Mouse (Mus musculus): ENCODE measurements around the gene Hpca. TPM values are rescaled to one million over a fixed set of nuclear protein-coding genes. Genes with fewer than 3 reads are reported as not detected.

Hpca gene
- polyA plus RNA-seq, 1 experiment, result 1,156 TPM

DNA sequence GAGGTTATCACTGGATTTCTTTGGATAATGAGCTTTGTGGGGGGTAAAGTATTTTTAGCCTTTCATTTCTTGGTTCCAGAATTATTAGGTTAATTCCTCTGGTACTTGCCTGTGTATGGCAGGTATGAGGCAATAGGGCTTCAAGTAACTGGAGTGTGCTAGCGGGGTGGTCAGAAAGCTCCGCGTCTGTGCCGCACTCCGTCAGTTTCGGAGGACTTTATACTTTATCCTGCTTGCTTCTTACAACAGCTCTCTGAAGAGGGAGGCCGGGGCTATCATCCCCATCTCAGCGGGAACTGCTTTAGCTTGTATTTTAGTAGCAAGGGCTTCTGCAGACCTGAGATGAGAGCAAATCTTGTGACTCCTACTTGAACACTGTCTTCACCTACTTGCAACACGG, 42.7 kb downstream of the Hpca start:
- TF ChIP-seq CTCF (IDR thresholded peaks at IDR 0.05; ENCODE audit: extremely low read depth, insufficient read depth, low read length) (no peak), POLR2A (IDR thresholded peaks at IDR 0.05; ENCODE audit: extremely low read depth, insufficient read depth, low read length) (no peak)
- no peak overlapping the region for H3K27ac ChIP-seq (ENCODE audit: insufficient read depth, low read length)

DNA sequence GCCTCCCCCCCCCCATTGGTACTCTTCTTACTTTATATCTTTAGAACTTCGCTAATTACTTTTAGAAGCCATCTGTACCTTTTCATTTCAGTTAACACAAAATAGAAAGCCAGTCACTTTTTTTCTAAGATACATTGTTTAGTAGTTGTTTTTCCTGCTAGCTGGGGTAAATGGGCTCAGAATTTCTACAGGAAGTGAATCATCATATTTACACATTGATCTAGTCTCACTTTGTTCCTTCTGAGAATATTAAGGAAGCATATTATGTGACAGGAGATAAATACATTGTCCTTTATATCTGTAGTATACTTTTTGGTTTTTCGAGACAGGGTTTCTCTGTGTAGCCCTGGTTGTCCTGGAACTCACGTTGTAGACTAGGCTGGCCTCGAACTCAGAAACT, 53.0 kb downstream of the Hpca start:
- TF ChIP-seq POLR2A (IDR thresholded peaks at IDR 0.05; ENCODE audit: extremely low read depth, insufficient read depth, low read length) (no peak), CTCF (IDR thresholded peaks at IDR 0.05; ENCODE audit: extremely low read depth, insufficient read depth, low read length) (no peak)
- H3K27ac ChIP-seq (ENCODE audit: insufficient read depth, low read length), result no peak overlapping the region
- H3K4me3 ChIP-seq (ENCODE audit: insufficient read depth, low read length), result no peak overlapping the region
- no peaks in the 10 kb centered on the region; the same call in 1 of the 2 replicates for H3K4me1 ChIP-seq (ENCODE audit: control insufficient read depth, insufficient read depth, low read length)

More for the DNA sequence above, 42.7 kb downstream of the Hpca start:
- Histone ChIP-seq H3K4me3 (ENCODE audit: insufficient read depth, low read length) (no peak overlapping the region), H3K4me1 (ENCODE audit: control insufficient read depth, insufficient read depth, low read length) (no peaks in the 10 kb centered on the region; the same call in 1 of the 2 replicates)

- no peak for TF ChIP-seq CTCF (IDR thresholded peaks at IDR 0.05; ENCODE audit: extremely low read depth, insufficient read depth, low read length)
- TF ChIP-seq POLR2A (IDR thresholded peaks at IDR 0.05; ENCODE audit: extremely low read depth, insufficient read depth, low read length), result no peak
- Histone ChIP-seq H3K4me3 (ENCODE audit: insufficient read depth, low read length) (no peak overlapping the region), H3K27ac (ENCODE audit: insufficient read depth, low read length) (no peak overlapping the region), H3K4me1 (ENCODE audit: control insufficient read depth, insufficient read depth, low read length) (no peaks in the 10 kb centered on the region; the same call in 1 of the 2 replicates)
Observed at GRCm38 (mm10) chr4:129067638-129068415, 54.0 kb downstream of the Hpca start.

DNA sequence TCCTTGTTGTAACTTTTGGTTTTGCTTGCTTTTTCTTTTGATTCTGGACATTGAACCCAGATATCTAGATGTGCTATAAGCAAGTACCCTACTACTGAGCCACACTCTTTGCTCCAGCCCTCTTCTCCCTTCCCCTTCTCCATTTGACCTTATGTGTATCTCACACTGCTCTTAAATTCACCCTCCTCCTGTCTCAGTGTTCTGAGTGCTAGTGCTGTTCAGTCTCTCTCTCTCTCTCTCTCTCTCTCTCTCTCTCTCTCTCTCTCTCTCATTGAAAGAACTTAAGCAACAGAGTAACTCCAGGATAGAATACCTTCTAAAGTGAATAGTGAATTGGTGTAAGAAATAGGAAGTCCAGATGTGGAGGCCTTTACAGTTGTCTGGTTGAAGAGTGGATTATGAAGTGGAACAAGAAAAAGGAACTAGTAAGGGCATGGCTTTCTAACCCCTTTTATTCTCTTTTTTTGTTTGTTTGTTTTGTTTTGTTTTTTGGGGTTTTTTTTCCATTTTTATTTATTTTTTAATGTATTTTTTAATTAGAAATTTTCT, 56.1 kb downstream of the Hpca start:
- no peak overlapping the region for H3K4me3 ChIP-seq (ENCODE audit: insufficient read depth, low read length)
- TF ChIP-seq CTCF (IDR thresholded peaks at IDR 0.05; ENCODE audit: extremely low read depth, insufficient read depth, low read length), result no peak
- no peak for TF ChIP-seq POLR2A (IDR thresholded peaks at IDR 0.05; ENCODE audit: extremely low read depth, insufficient read depth, low read length)
- H3K27ac ChIP-seq (ENCODE audit: insufficient read depth, low read length), result no peak overlapping the region
- H3K4me1 ChIP-seq (ENCODE audit: control insufficient read depth, insufficient read depth, low read length), result no peaks in the 10 kb centered on the region; the same call in 1 of the 2 replicates

- no peak overlapping the region for H3K27ac ChIP-seq (ENCODE audit: insufficient read depth, low read length)
- H3K4me3 ChIP-seq (ENCODE audit: insufficient read depth, low read length), result no peak overlapping the region
- H3K4me1 ChIP-seq (ENCODE audit: control insufficient read depth, insufficient read depth, low read length), result peaks cover 2% of the 10 kb centered on the region
- TF ChIP-seq POLR2A (IDR thresholded peaks at IDR 0.05; ENCODE audit: extremely low read depth, insufficient read depth, low read length), result no peak
- no peak for TF ChIP-seq CTCF (IDR thresholded peaks at IDR 0.05; ENCODE audit: extremely low read depth, insufficient read depth, low read length)
Observed at GRCm38 (mm10) chr4:129062281-129063075, 59.4 kb downstream of the Hpca start.

Other genes with a start within 250 kb of the Hpca start
- 10.7 and 11.2 TPM in 2 replicates for gene Trim62, start 238.5 kb downstream of the Hpca start, polyA plus RNA-seq (2012; rRNA removed)
- gene Azin2, start 159.6 kb downstream of the Hpca start, polyA plus RNA-seq (2012; rRNA removed), result 46.0 and 51.4 TPM in 2 replicates
- 36.3 and 38.7 TPM in 2 replicates for gene Ak2, start 130.1 kb downstream of the Hpca start, polyA plus RNA-seq (2012; rRNA removed)
- 48.9 and 51.7 TPM in 2 replicates for gene Rnf19b, start 63.8 kb downstream of the Hpca start, polyA plus RNA-seq (2012; rRNA removed)
- not detected in 2 replicates for gene Tmem54, start 16.5 kb downstream of the Hpca start, polyA plus RNA-seq (2012; rRNA removed)
- gene Fndc5, start 15.0 kb upstream of the Hpca start, polyA plus RNA-seq (2012; rRNA removed), result 72.0 and 76.5 TPM in 2 replicates
- 24.3 and 24.4 TPM in 2 replicates for gene S100pbp, start 67.7 kb upstream of the Hpca start, polyA plus RNA-seq (2012; rRNA removed)
- 76.3 and 79.9 TPM in 2 replicates for gene Yars, start 67.7 kb upstream of the Hpca start, polyA plus RNA-seq (2012; rRNA removed)
- 14.4 and 15.0 TPM in 2 replicates for gene C77080, start 139.4 kb upstream of the Hpca start, polyA plus RNA-seq (2012; rRNA removed)
- 0.98 and 1.1 TPM in 2 replicates for gene Sync, start 165.6 kb upstream of the Hpca start, polyA plus RNA-seq (2012; rRNA removed)
- 64.5 and 65.4 TPM in 2 replicates for gene Rbbp4, start 213.3 kb upstream of the Hpca start, polyA plus RNA-seq (2012; rRNA removed)
- 29.6 and 31.5 TPM in 2 replicates for gene Zbtb8os, start 213.7 kb upstream of the Hpca start, polyA plus RNA-seq (2012; rRNA removed)

Data from cortical plate, adult 2 months (tissue).